Comparison of ENCODE assay signal across 15 mouse cellular contexts in the genomic region with DNA sequence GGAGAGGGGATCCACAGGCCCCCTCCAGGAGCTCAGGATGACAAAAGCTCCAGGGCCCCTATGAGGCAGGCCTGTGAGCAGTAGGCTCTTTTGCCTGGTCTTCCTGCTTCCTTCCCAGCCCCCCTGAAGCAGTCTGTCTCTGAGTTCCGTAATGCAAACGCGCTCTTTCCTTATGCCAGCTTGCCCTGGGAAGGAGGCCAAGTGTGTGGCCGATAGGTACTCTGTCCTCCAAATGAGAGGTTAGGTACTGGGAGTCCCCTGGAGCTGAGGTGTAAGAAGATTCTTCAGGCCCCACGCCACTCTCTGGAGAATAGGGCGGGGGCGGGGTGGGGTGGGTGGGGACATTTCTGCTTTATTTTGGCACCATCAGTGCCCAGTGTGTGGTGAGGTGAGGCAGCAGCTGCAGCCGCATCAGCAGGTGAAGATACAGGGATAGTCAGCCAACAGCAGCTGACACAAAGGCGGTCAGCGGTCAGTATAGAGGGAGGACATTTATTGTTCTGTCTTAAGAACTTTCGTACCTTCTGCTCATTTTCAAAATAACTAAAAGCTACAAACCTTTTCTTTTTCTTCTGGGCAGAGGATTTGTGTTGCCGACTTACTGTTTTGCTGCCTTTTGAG. TPM values are rescaled to one million over a fixed set of nuclear protein-coding genes. Genes with fewer than 3 reads are reported as not detected.
DNase-seq lines count a peak whose midpoint lies in the region; ATAC-seq lines count a peak whose summit lies in the region.
"Had no signal": no experiment of that assay in that cellular context is flagged by ENCODE, and none has a peak within 500 bp of the region (broad histone marks: within the 10 kb centered on the region; RNA-seq: fewer than 3 reads in every experiment).

No protein-coding gene starts in this region.

- H3K4me2 ChIP-seq in heart, embryonic 15.5 days = no peak overlapping the region
- no peak overlapping the region for H3K4me2 ChIP-seq in intestine, embryonic 15.5 days (replicated peaks)
- H3K4me2 ChIP-seq: hindbrain, embryonic 14.5 days had no signal

- H3K27ac ChIP-seq in heart, embryonic 15.5 days = 0 out of 2 replicates have a peak overlapping the region, but pooled peaks have one; percentile 0
- no peak overlapping the region for H3K27ac ChIP-seq in intestine, embryonic 15.5 days
- H3K27ac ChIP-seq: hindbrain, embryonic 14.5 days had no signal

- no peak for DNase-seq in cerebellum, postnatal 4 days (ENCODE audit: low spot score in 2 of 2)
- peak; percentile 11 for DNase-seq in heart, adult 8-10 months (ENCODE audit: low spot score)
- no peak for DNase-seq in heart, postnatal 25 days (ENCODE audit: low spot score)
- peak; percentile 71 for DNase-seq in cerebellum, adult 9-11 months
- no peak for DNase-seq in adrenal gland, postnatal 10 days
- DNase-seq: adrenal gland, adult 2 months; layer of hippocampus, adult 9-11 months; lung, postnatal 4 days; thymus, postnatal 25 days had no signal

- H3K36me3 ChIP-seq in heart, embryonic 15.5 days = peaks cover 5% of the 10 kb centered on the region; the same call in 1 of the 2 replicates
- H3K36me3 ChIP-seq in intestine, embryonic 15.5 days = peaks cover 10% of the 10 kb centered on the region; the same call in 1 of the 2 replicates

- H3K4me3 ChIP-seq in heart, embryonic 15.5 days = no peak overlapping the region
- no peak overlapping the region for H3K4me3 ChIP-seq in intestine, embryonic 15.5 days (replicated peaks)

- peak; percentile 41 for ATAC-seq in cerebellum, adult (ENCODE audit: insufficient number of reproducible peaks, low FRiP score, low TSS enrichment)
- ATAC-seq in heart, embryonic 15.5 days (replicated peaks; ENCODE audit: insufficient number of reproducible peaks, insufficient read depth, low FRiP score, low read depth) = peak; percentile 50
- no peak for ATAC-seq in intestine, embryonic 15.5 days
- ATAC-seq: midbrain, embryonic 16.5 days; Patski had no signal

- H3K9me3 ChIP-seq in heart, embryonic 15.5 days (replicated peaks) = no peaks in the 10 kb centered on the region
- no peaks in the 10 kb centered on the region for H3K9me3 ChIP-seq in intestine, embryonic 15.5 days

- no peaks in the 10 kb centered on the region for H3K27me3 ChIP-seq in heart, embryonic 15.5 days
- H3K27me3 ChIP-seq in intestine, embryonic 15.5 days (replicated peaks) = no peaks in the 10 kb centered on the region
- H3K27me3 ChIP-seq: Patski had no signal

- intact Hi-C loops in heart, postnatal 25 days (cut with DNase I) = no loop called here

- no peak overlapping the region for H3K9ac ChIP-seq in heart, embryonic 15.5 days
- no peak overlapping the region for H3K9ac ChIP-seq in intestine, embryonic 15.5 days
- H3K9ac ChIP-seq: hindbrain, embryonic 14.5 days had no signal

- peaks cover 34% of the 10 kb centered on the region for H3K4me1 ChIP-seq in heart, embryonic 15.5 days (replicated peaks)
- no peaks in the 10 kb centered on the region for H3K4me1 ChIP-seq in intestine, embryonic 15.5 days (replicated peaks)

- 73% methylated on average over 12 of the region's 12 CpGs for WGBS in heart, embryonic 15.5 days
- WGBS in intestine, embryonic 15.5 days = 91% methylated on average over 12 of the region's 12 CpGs

RNA-seq across cellular contexts. Expression of a gene that starts 23.1 kb away (rescaled TPM):
- 10 to 100 TPM; 47.2 to 48.0 (median 47.3) TPM for total RNA-seq in heart, adult 8-10 months (2022)
- total RNA-seq in heart, postnatal 25 days (2021) = 10 to 100 TPM; 49.1 to 49.8 TPM
- polyA plus RNA-seq in heart, embryonic 15.5 days (2015; fragmentation: Nextera tagmentation; extraction: Ambion mirVana) = 77.5 and 78.5 TPM in 2 replicates
- 10 to 100 TPM; 51.6 to 56.7 TPM for total RNA-seq in adrenal gland, postnatal 10 days (2021)
- polyA plus RNA-seq in intestine, embryonic 15.5 days (2015; fragmentation: Nextera tagmentation; extraction: Ambion mirVana) = 71.4 and 72.2 TPM in 2 replicates

RNA-seq across cellular contexts. Expression of a gene that starts 23.2 kb away (rescaled TPM):
- 10 to 100 TPM; 52.6 to 58.1 (median 54.0) TPM for total RNA-seq in heart, adult 8-10 months (2022)
- 10 to 100 TPM; 49.9 to 51.6 TPM for total RNA-seq in heart, postnatal 25 days (2021)
- polyA plus RNA-seq in heart, embryonic 15.5 days (2015; fragmentation: Nextera tagmentation; extraction: Ambion mirVana) = 63.9 and 71.8 TPM in 2 replicates
- 10 to 100 TPM; 33.8 to 43.0 TPM for total RNA-seq in adrenal gland, postnatal 10 days (2021)
- polyA plus RNA-seq in intestine, embryonic 15.5 days (2015; fragmentation: Nextera tagmentation; extraction: Ambion mirVana) = 54.8 and 62.3 TPM in 2 replicates

Comparison
In these comparisons a context has a peak if more than half of its experiments do, and no peak if none do; other contexts are left out.
1. DNase-seq: peak in heart, adult 8-10 months (single experiment) and cerebellum, adult 9-11 months (single experiment); none in cerebellum, postnatal 4 days (0 of 2), heart, postnatal 25 days (single experiment) and adrenal gland, postnatal 10 days (single experiment).